Mouse (Mus musculus): ENCODE results near the gene Slc29a2.

- TF ChIP-seq CTCF (IDR thresholded peaks at IDR 0.05; ENCODE audit: low read depth, low read length) (no peak), POLR2A (IDR thresholded peaks at IDR 0.05; ENCODE audit: extremely low read depth, insufficient read depth, low read length) (no peak)
Observed at GRCm38 (mm10) chr19:5049325-5049724, 25.7 kb downstream of the Slc29a2 start.

Data from liver, adult 2 months (tissue).